In genomic region chr7:134227773-134228455, GRCm38 (mm10) we compare ENCODE assay signal across 9 mouse cellular contexts. TPM values are rescaled to one million over a fixed set of nuclear protein-coding genes. Genes with fewer than 3 reads are reported as not detected.
DNase-seq lines count a peak whose midpoint lies in the region; ATAC-seq and TF ChIP-seq lines count a peak whose summit lies in the region.
"Had no signal": no experiment of that assay in that cellular context is flagged by ENCODE, and none has a peak within 500 bp of the region (broad histone marks: within the 10 kb centered on the region; RNA-seq: fewer than 3 reads in every experiment).

No protein-coding gene starts in this region.

- H3K9me3 ChIP-seq in forebrain, embryonic 11.5 days (ENCODE audit: control insufficient read depth, low read length), result no peaks in the 10 kb centered on the region
- H3K9me3 ChIP-seq in forebrain, embryonic 13.5 days (replicated peaks), result no peaks in the 10 kb centered on the region
- H3K9me3 ChIP-seq in stomach, embryonic 14.5 days (ENCODE audit: control insufficient read depth, low read depth, low read length), result no peaks in the 10 kb centered on the region
- no peaks in the 10 kb centered on the region for H3K9me3 ChIP-seq in stomach, postnatal 0 days (ENCODE audit: control insufficient read depth, low read length)

- H3K4me2 ChIP-seq in forebrain, embryonic 11.5 days (ENCODE audit: low read depth, low read length, severe bottlenecking), result no peak overlapping the region
- no peak overlapping the region for H3K4me2 ChIP-seq in forebrain, embryonic 13.5 days
- H3K4me2 ChIP-seq in stomach, embryonic 14.5 days (replicated peaks; ENCODE audit: low read depth, low read length), result no peak overlapping the region
- H3K4me2 ChIP-seq in stomach, postnatal 0 days (replicated peaks; ENCODE audit: low read depth), result no peak overlapping the region
- H3K4me2 ChIP-seq: heart, embryonic 11.5 days had no signal

- no peaks in the 10 kb centered on the region for H3K36me3 ChIP-seq in forebrain, embryonic 11.5 days (ENCODE audit: control insufficient read depth, insufficient read depth, low read length)
- no peaks in the 10 kb centered on the region for H3K36me3 ChIP-seq in forebrain, embryonic 13.5 days (ENCODE audit: poor library complexity, severe bottlenecking)
- H3K36me3 ChIP-seq in stomach, embryonic 14.5 days (ENCODE audit: control insufficient read depth, insufficient read depth, low read length), result no peaks in the 10 kb centered on the region
- no peaks in the 10 kb centered on the region for H3K36me3 ChIP-seq in stomach, postnatal 0 days (ENCODE audit: control insufficient read depth, insufficient read depth, low read length)
- H3K36me3 ChIP-seq in thymus, adult 2 months (ENCODE audit: control insufficient read depth, insufficient read depth, low read length), result no peaks in the 10 kb centered on the region

- H3K27ac ChIP-seq in forebrain, embryonic 11.5 days (ENCODE audit: low read depth, low read length), result no peak overlapping the region
- no peak overlapping the region for H3K27ac ChIP-seq in forebrain, embryonic 13.5 days
- H3K27ac ChIP-seq in stomach, embryonic 14.5 days (ENCODE audit: low read length), result peak overlapping the region; percentile 23; the same call in 1 of the 2 replicates
- no peak overlapping the region for H3K27ac ChIP-seq in stomach, postnatal 0 days (replicated peaks)
- no peak overlapping the region for H3K27ac ChIP-seq in thymus, adult 2 months (ENCODE audit: control insufficient read depth, insufficient read depth, low read length)

- no peak for TF ChIP-seq POLR2A in thymus, adult 2 months (IDR thresholded peaks at IDR 0.05; ENCODE audit: control insufficient read depth, extremely low read depth, insufficient read depth, low read length, poor library complexity)

- WGBS in forebrain, embryonic 11.5 days, result 34% methylated on average over 13 of the region's 13 CpGs
- 31% methylated on average over 13 of the region's 13 CpGs for WGBS in forebrain, embryonic 13.5 days
- WGBS in stomach, embryonic 14.5 days, result 27% methylated on average over 13 of the region's 13 CpGs
- WGBS in stomach, postnatal 0 days, result 38% methylated on average over 13 of the region's 13 CpGs
- WGBS in thymus, adult 2 months, result 81% methylated on average over 13 of the region's 13 CpGs

- TF ChIP-seq EP300 in stomach, postnatal 0 days (optimal IDR thresholded peaks at IDR 0.05), result no peak

- TF ChIP-seq CTCF in stomach, postnatal 0 days (IDR thresholded peaks at IDR 0.05; ENCODE audit: low read depth), result no peak
- TF ChIP-seq CTCF in thymus, adult 2 months (IDR thresholded peaks at IDR 0.05; ENCODE audit: borderline replicate concordance, control insufficient read depth, extremely low read depth, insufficient read depth, low read length, poor library complexity), result no peak

- H3K4me3 ChIP-seq in forebrain, embryonic 11.5 days (ENCODE audit: low read depth, low read length), result no peak overlapping the region
- no peak overlapping the region for H3K4me3 ChIP-seq in forebrain, embryonic 13.5 days
- H3K4me3 ChIP-seq in stomach, embryonic 14.5 days (ENCODE audit: low read depth, low read length), result no peak overlapping the region
- no peak overlapping the region for H3K4me3 ChIP-seq in stomach, postnatal 0 days (ENCODE audit: low read depth, low read length)
- H3K4me3 ChIP-seq in thymus, adult 2 months (ENCODE audit: control insufficient read depth, insufficient read depth, low read length), result no peak overlapping the region

- peaks cover 15% of the 10 kb centered on the region for H3K27me3 ChIP-seq in forebrain, embryonic 11.5 days (ENCODE audit: control insufficient read depth, insufficient read depth, low read length)
- peaks cover 19% of the 10 kb centered on the region for H3K27me3 ChIP-seq in forebrain, embryonic 13.5 days
- peaks cover 10% of the 10 kb centered on the region; the same call in 1 of the 2 replicates for H3K27me3 ChIP-seq in stomach, embryonic 14.5 days (ENCODE audit: control insufficient read depth, insufficient read depth, low read length)
- H3K27me3 ChIP-seq in stomach, postnatal 0 days (ENCODE audit: control insufficient read depth, insufficient read depth, low read length), result peaks cover 2% of the 10 kb centered on the region; the same call in 1 of the 2 replicates
- no peaks in the 10 kb centered on the region for H3K27me3 ChIP-seq in thymus, adult 2 months (ENCODE audit: control insufficient read depth, insufficient read depth, low read length)

- no peak for ATAC-seq in forebrain, embryonic 11.5 days (replicated peaks; ENCODE audit: low FRiP score)
- no peak for ATAC-seq in forebrain, embryonic 13.5 days
- ATAC-seq in stomach, embryonic 14.5 days (ENCODE audit: insufficient number of reproducible peaks, insufficient read depth, low FRiP score, low read depth), result no peak
- ATAC-seq in stomach, postnatal 0 days (ENCODE audit: low FRiP score, low TSS enrichment), result no peak

- peak; percentile 56 for DNase-seq in forebrain, embryonic 11.5 days (ENCODE audit: low spot score)
- no peak for DNase-seq in stomach, postnatal 0 days (ENCODE audit: low spot score)
- DNase-seq in layer of hippocampus, postnatal 14 days (ENCODE audit: low spot score in 2 of 2), result peak; percentile 35 to 60
- DNase-seq in thymus, adult 2 months, result no peak
- DNase-seq in urinary bladder, postnatal 36 days (ENCODE audit: low spot score in 2 of 2), result no peak
- DNase-seq in heart, adult 8-10 months (ENCODE audit: low spot score), result no peak

- H3K9ac ChIP-seq in forebrain, embryonic 11.5 days (ENCODE audit: low read length), result no peak overlapping the region
- no peak overlapping the region for H3K9ac ChIP-seq in forebrain, embryonic 13.5 days
- H3K9ac ChIP-seq in stomach, embryonic 14.5 days (replicated peaks; ENCODE audit: low read depth, low read length), result no peak overlapping the region
- H3K9ac ChIP-seq in stomach, postnatal 0 days (ENCODE audit: low read length), result no peak overlapping the region

- H3K4me1 ChIP-seq in forebrain, embryonic 11.5 days (replicated peaks; ENCODE audit: control insufficient read depth, insufficient read depth, low read length), result peaks cover 13% of the 10 kb centered on the region
- peaks cover 20% of the 10 kb centered on the region for H3K4me1 ChIP-seq in forebrain, embryonic 13.5 days
- peaks cover 14% of the 10 kb centered on the region for H3K4me1 ChIP-seq in stomach, embryonic 14.5 days (ENCODE audit: control insufficient read depth, insufficient read depth, low read length)
- H3K4me1 ChIP-seq in stomach, postnatal 0 days (replicated peaks; ENCODE audit: control insufficient read depth, insufficient read depth), result no peaks in the 10 kb centered on the region
- H3K4me1 ChIP-seq in thymus, adult 2 months (replicated peaks; ENCODE audit: control insufficient read depth, insufficient read depth, low read length), result 0 out of 2 replicates have a peak, but pooled peaks cover 5% of the 10 kb centered on the region

RNA-seq across cellular contexts. Expression of gene Adam12, which starts 4.0 kb away (rescaled TPM):
- polyA plus RNA-seq in forebrain, embryonic 11.5 days (2014; fragmentation: Nextera tagmentation; extraction: Ambion mirVana), result 1.6 and 2.8 TPM in 2 replicates
- 1.3 and 1.4 TPM in 2 replicates for polyA plus RNA-seq in forebrain, embryonic 13.5 days (2015; fragmentation: Nextera tagmentation; extraction: Ambion mirVana)
- 10.9 and 13.0 TPM in 2 replicates for polyA plus RNA-seq in stomach, embryonic 14.5 days (2014; fragmentation: Nextera tagmentation; extraction: Ambion mirVana)
- polyA plus RNA-seq in stomach, postnatal 0 days (2015; fragmentation: Nextera tagmentation; extraction: Ambion mirVana), result 0.57 and 1.0 TPM in 2 replicates
- 10 to 100 TPM; 12.4 to 12.6 TPM for total RNA-seq in layer of hippocampus, postnatal 14 days (2021)
- 28.4 and 29.0 TPM in 2 replicates for polyA plus RNA-seq in thymus, adult 2 months (2012; rRNA removed)
- total RNA-seq in heart, adult 8-10 months (2022), result under 1 TPM; 0.31 to 0.37 (median 0.34) TPM

Comparison
In these comparisons a context has a peak if more than half of its experiments do, and no peak if none do; other contexts are left out.
1. DNase-seq: peak in forebrain, embryonic 11.5 days (single experiment) and layer of hippocampus, postnatal 14 days (2 of 2); none in stomach, postnatal 0 days (single experiment), thymus, adult 2 months (single experiment), urinary bladder, postnatal 36 days (0 of 2) and heart, adult 8-10 months (single experiment).